Mouse (Mus musculus): ENCODE results near the gene Nr1h2.
A peak's percentile ranks its signal among the peaks of the same experiment; 100 is the strongest.

Gene Nr1h2

GRCm38 (mm10) chr7:44530507-44530906 lies 23.2 kb downstream of the Nr1h2 start:
- DNase-seq (ENCODE audit: extremely low read depth, low read depth): no peak

- no peak for DNase-seq (ENCODE audit: extremely low read depth, low read depth)
These were observed 24.2 kb downstream of the Nr1h2 start for GRCm38 (mm10) chr7:44529518-44529917.

DNA sequence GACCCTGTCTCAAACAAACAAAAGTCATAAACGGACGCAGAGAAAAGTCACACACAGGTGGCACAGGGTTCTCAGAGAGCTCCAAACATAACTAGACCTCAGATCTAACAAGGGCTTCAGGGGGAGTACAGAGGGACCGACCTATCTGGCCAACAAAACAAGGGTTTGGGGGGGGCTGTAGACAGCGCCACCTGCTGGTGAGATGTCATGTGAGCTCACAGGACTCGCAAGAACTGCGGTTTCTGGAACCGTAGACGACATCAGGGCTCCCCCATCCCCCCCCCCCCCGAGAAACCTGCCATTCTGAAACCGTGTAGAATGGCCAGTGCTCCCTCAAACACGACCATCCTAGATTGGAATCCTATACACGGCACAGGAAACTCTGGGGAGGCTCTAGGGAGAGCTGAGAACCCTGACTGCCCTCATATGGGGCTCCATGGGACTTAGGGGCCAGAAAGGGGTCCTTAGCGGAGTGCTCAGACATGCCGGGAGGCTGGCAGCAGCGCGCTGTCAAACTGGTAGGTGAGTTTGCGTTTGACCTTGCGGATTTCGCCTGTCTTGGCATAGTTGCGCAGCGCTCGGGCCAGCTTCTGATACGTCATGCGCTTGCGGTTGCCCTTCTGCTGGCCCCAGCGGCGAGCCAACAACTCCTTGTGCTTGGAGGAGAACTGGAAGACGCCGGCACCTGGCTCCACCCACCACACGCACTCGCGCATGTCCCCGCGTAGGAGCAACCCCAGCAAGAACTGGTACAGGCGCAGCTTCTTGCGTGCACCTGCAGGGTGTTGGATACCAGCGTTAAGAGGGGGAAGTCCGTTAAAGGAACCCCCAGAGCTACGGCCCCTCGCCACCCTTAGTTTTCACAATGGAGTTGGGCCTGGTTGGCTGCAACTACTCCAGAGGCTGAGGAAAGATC lies 26.0 kb downstream of the Nr1h2 start:
- DNase-seq (ENCODE audit: extremely low read depth, low read depth): peak; percentile 76

GRCm38 (mm10) chr7:44526414-44527154 lies 27.2 kb downstream of the Nr1h2 start:
- no peak for DNase-seq (ENCODE audit: extremely low read depth, low read depth)

GRCm38 (mm10) chr7:44525126-44525832 lies 28.5 kb downstream of the Nr1h2 start:
- DNase-seq (ENCODE audit: extremely low read depth, low read depth): no peak

DNA sequence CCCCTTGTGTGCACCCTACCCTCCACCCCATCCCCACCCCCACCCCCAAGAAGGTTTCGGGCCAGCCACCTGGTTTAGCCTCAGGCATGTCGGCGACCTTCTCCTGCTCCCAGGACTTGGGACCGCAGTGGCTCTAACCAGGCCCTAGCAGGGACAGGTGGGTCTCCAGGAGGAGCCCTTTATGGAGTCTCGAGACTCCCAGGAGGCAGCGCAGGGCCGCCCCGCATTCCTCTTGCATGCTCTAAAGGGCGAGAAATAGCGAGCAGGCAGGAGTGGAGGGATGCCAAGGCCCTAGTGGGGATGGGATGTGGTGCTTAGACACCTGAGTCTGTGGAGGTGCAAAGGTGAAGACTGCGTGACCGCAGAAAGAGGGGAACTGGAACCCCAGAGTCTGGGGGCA lies 29.2 kb downstream of the Nr1h2 start, which contains the start of gene Mybpc2:
Mybpc2 (minus strand) TSS at position 155 of the 400 bp plus-strand sequence.
- DNase-seq (ENCODE audit: extremely low read depth, low read depth): no peak

GRCm38 (mm10) chr7:44523056-44523455 lies 30.7 kb downstream of the Nr1h2 start:
- DNase-seq (ENCODE audit: extremely low read depth, low read depth): no peak

DNA sequence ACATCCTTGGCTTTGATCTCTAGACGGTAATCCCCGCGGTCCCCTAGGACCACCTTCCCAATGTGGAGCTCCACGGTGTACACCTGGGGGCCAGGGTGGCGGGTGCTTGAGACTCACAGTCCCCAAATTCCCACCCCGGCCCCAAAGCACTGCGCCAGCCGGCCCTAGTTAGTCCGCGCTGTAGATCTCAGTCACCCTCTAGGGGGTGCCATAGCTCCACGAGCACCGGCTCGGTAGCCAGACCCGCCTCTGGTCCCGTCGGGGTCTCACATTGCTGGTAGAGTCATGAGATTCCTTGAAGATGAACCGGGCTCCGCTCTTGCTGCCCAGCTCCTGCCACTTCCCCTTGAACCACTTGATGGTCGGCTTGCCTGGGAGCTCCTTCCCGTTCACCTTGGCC lies 32.0 kb downstream of the Nr1h2 start:
- no peak for DNase-seq (ENCODE audit: extremely low read depth, low read depth)

- DNase-seq (ENCODE audit: extremely low read depth, low read depth): no peak
These were observed 32.8 kb downstream of the Nr1h2 start for GRCm38 (mm10) chr7:44520990-44521389.

GRCm38 (mm10) chr7:44519240-44519913 lies 34.4 kb downstream of the Nr1h2 start:
- no peak for DNase-seq (ENCODE audit: extremely low read depth, low read depth)

DNA sequence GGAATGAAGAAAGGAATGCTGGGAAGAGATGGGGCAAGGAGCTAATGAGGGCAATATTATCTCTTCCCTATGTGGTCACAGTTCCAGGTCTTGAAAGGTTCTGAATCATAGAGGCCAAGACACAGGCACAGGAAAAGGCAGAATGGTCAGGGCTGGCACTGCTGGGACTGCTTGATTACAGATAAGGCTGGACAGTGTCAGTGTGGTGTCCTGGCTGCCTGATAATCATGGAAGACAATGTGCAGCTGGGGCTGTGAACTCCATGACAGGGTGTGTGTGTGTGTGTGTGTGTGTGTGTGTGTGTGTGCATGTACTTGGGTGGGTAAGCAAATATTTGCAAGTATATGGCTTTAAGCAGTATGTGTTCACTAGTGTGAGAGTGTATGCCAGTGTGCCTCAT lies 46.3 kb downstream of the Nr1h2 start:
- no peak for DNase-seq (ENCODE audit: extremely low read depth, low read depth)

DNA sequence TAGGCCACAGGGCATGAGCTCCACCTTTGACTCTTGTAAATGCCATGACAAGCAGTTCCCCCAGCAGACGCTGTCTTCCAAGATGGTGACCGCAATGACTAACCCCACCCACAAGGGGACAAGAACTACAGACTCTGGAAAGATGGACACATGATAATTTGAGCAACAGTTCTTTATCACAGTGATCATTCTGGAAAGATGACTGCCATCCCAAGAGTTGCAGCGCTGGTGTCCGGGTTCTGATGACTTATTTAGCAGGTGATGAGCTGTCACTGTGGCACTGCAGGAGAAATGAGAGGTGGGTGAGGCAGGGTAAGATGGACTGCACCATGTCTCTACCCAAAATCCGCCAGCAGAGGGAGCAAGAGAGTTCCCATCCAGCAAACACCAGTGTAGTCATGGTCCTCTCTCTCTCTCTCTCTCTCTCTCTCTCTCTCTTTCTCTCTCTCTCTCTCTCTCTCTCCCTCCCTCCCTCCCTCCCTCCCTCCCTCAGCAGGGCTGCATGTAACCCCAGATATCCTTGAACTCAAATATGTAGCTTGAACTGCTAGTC lies 52.1 kb downstream of the Nr1h2 start:
- peak; percentile 62 for DNase-seq (ENCODE audit: extremely low read depth, low read depth)

GRCm38 (mm10) chr7:44500046-44500445 lies 53.7 kb downstream of the Nr1h2 start:
- no peak for DNase-seq (ENCODE audit: extremely low read depth, low read depth)

Data from MEL-GATA-1-ER (cell line).